Mouse (Mus musculus): ENCODE measurements around the gene Gpa33. TPM values are rescaled to one million over a fixed set of nuclear protein-coding genes. Genes with fewer than 3 reads are reported as not detected.
A peak's percentile ranks its signal among the peaks of the same experiment; 100 is the strongest.

Gene Gpa33
- total and polyA plus RNA-seq, 3 experiments = not detected

DNA sequence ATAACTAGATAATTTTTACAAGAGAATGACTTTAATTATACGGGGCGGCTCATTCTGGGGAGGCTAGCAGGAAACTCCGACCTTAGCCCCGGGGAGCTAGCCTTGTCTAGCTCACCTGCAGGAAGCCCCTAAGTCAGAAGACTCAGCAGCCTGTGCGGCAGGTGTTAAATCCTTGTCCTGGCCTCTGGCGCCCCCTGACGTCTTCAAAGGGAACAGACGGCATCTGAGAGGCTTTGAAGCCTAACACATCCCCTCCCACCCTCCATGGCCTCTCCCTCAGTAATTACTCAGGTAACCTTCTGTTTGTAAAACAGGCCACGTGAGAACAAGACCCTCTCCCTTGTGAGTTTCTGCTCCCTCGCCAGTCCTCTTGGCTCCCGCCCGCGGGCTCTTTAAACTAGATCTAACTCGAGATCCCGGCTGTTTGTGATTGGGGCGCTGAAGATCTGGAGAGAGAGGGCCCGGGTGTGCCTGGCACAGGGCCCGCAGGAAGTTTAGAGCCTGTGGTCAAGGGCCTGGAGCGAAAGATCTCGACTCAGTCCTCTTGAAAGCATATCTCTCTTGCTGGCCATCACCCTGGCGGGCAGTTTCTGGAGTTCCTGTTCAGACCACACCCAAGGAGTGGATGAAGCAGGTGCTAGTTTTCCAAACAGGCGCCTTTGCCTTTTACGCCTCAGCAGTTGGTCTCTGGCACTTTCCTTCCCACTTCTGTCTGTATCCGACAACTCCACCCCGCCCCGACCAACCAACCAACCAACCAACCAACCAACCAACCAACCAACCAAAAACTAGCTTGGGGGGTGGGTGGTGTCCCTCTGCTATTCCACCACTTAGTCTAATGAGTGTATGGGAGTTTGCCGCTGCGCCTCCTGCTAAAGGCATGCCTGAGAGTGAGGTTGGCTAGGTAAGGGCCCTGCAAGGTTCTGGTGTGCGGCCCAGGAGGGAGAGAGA lies 24.4 kb downstream of the Gpa33 start:
- peak overlapping the region; percentile 13 to 48; a peak in 3 of 4 replicates for H3K4me3 ChIP-seq (ENCODE audit: control insufficient read depth in 1 of 2, insufficient read depth in 1 of 2, low read depth in 2 of 2, low read length in 2 of 2)
- H3K27me3 ChIP-seq (ENCODE audit: control insufficient read depth in 1 of 2, insufficient read depth in 2 of 2, low read length in 2 of 2) = peaks cover 0 to 1% of the 10 kb centered on the region in 2 experiments; a peak in 2 of 4 replicates
- H3K79me2 ChIP-seq (ENCODE audit: control insufficient read depth, insufficient read depth, low read length, poor library complexity) = no peaks in the 10 kb centered on the region
- no peak overlapping the region for H3K27ac ChIP-seq (ENCODE audit: control insufficient read depth, low read depth, low read length)
- 0 out of 4 replicates have a peak, but pooled peaks cover 0 to 8% of the 10 kb centered on the region in 2 experiments for H3K4me1 ChIP-seq (ENCODE audit: control insufficient read depth in 1 of 2, insufficient read depth in 2 of 2, low read length in 2 of 2)
- DNase-seq (ENCODE audit: low read depth, low spot score) = peak; percentile 87
- no peak overlapping the region for H3K9ac ChIP-seq (ENCODE audit: control insufficient read depth, low read depth, low read length, poor library complexity, severe bottlenecking)
- H3K9me3 ChIP-seq (replicated peaks; ENCODE audit: insufficient read depth, low read length) = no peaks in the 10 kb centered on the region
- peaks cover 0 to 3% of the 10 kb centered on the region in 2 experiments; a peak in 2 of 4 replicates for H3K36me3 ChIP-seq (ENCODE audit: control insufficient read depth in 1 of 2, insufficient read depth in 2 of 2, low read length in 2 of 2)
- TF ChIP-seq CTCF (IDR thresholded peaks at IDR 0.05 in 2 of 3, conservative IDR thresholded peaks at IDR 0.05 in 1 of 3; ENCODE audit: control insufficient read depth in 1 of 3, insufficient read depth in 1 of 3, low read depth in 2 of 3, low read length in 3 of 3, poor library complexity in 1 of 3, severe bottlenecking in 1 of 3) = peak; percentile 85 to 98 (median 95)
- TF ChIP-seq JUND (IDR thresholded peaks at IDR 0.05; ENCODE audit: low read depth, low read length) = no peak
- no peak for TF ChIP-seq MAX (IDR thresholded peaks at IDR 0.05; ENCODE audit: low read length)
- TF ChIP-seq ZMIZ1 (IDR thresholded peaks at IDR 0.05; ENCODE audit: low read depth, low read length) = no peak
- no peak for TF ChIP-seq ETS1 (IDR thresholded peaks at IDR 0.05; ENCODE audit: low read depth, low read length)
- no peak for TF ChIP-seq MYB (IDR thresholded peaks at IDR 0.05; ENCODE audit: low read depth, low read length)
- TF ChIP-seq MXI1 (IDR thresholded peaks at IDR 0.05; ENCODE audit: low read depth, low read length) = peak; percentile 50
- no peak for TF ChIP-seq POLR2A (IDR thresholded peaks at IDR 0.05; ENCODE audit: control insufficient read depth in 1 of 2, insufficient read depth in 1 of 2, low read depth in 1 of 2, low read length in 2 of 2, poor library complexity in 1 of 2)
- no peak for TF ChIP-seq TAL1 (IDR thresholded peaks at IDR 0.05; ENCODE audit: low read length)
- TF ChIP-seq TBP (IDR thresholded peaks at IDR 0.05; ENCODE audit: low read depth, low read length) = no peak
- no peak for TF ChIP-seq USF2 (IDR thresholded peaks at IDR 0.05; ENCODE audit: borderline replicate concordance in 1 of 2, insufficient read depth in 1 of 2, low read depth in 1 of 2, low read length in 2 of 2)
- no peak for TF ChIP-seq CHD2 (IDR thresholded peaks at IDR 0.05; ENCODE audit: low read length)
- no peak for TF ChIP-seq MYC (IDR thresholded peaks at IDR 0.05; ENCODE audit: low read depth, low read length)
- TF ChIP-seq UBTF (IDR thresholded peaks at IDR 0.05; ENCODE audit: borderline replicate concordance, insufficient read depth, low read depth, low read length) = no peak
- TF ChIP-seq ZC3H11A (IDR thresholded peaks at IDR 0.05; ENCODE audit: low read depth, low read length) = peak; percentile 95
- TF ChIP-seq TCF12 (IDR thresholded peaks at IDR 0.05; ENCODE audit: low read depth, low read length) = no peak
- no peak for TF ChIP-seq NRF1 (IDR thresholded peaks at IDR 0.05; ENCODE audit: insufficient read depth, low read depth, low read length, poor library complexity, severe bottlenecking)
- TF ChIP-seq RAD21 (IDR thresholded peaks at IDR 0.05; ENCODE audit: low read depth, low read length) = no peak; the same call in none of the 2 replicates
- no peak for TF ChIP-seq GABPA (IDR thresholded peaks at IDR 0.05; ENCODE audit: low read depth, low read length)
- no peak for TF ChIP-seq BHLHE40 (IDR thresholded peaks at IDR 0.05; ENCODE audit: borderline replicate concordance, low read depth, low read length)
- no peak for TF ChIP-seq HCFC1 (IDR thresholded peaks at IDR 0.05; ENCODE audit: low read depth, low read length)
- peak; percentile 95 for TF ChIP-seq SMC3 (IDR thresholded peaks at IDR 0.05; ENCODE audit: low read depth, low read length)
- TF ChIP-seq KAT2A (conservative IDR thresholded peaks at IDR 0.05; ENCODE audit: low read depth, low read length) = no peak
- no peak for TF ChIP-seq MEF2A (IDR thresholded peaks at IDR 0.05; ENCODE audit: extremely low read depth, insufficient replicate concordance, low read depth, low read length, poor library complexity, severe bottlenecking)
- no peak for TF ChIP-seq ZKSCAN1 (IDR thresholded peaks at IDR 0.05; ENCODE audit: low read depth, low read length)
- TF ChIP-seq ZNF384 (IDR thresholded peaks at IDR 0.05; ENCODE audit: low read depth, low read length) = 0 out of 2 replicates have a peak, but pooled peaks have one; percentile 6
- no peak for TF ChIP-seq GATA1 (IDR thresholded peaks at IDR 0.05; ENCODE audit: low read depth, low read length)
- TF ChIP-seq SIN3A (IDR thresholded peaks at IDR 0.05; ENCODE audit: low read length) = 0 out of 2 replicates have a peak, but pooled peaks have one; percentile 42
- TF ChIP-seq ELF1 (IDR thresholded peaks at IDR 0.05; ENCODE audit: low read depth, low read length) = peak; percentile 15; the same call in 1 of the 2 replicates
- TF ChIP-seq MAFK (IDR thresholded peaks at IDR 0.05; ENCODE audit: borderline replicate concordance, low read depth, low read length) = no peak
- TF ChIP-seq NELFE (IDR thresholded peaks at IDR 0.05; ENCODE audit: low read depth, low read length) = no peak
- TF ChIP-seq POLR2AphosphoS5 (IDR thresholded peaks at IDR 0.05; ENCODE audit: borderline replicate concordance, low read depth, low read length) = no peak
- TF ChIP-seq POLR2AphosphoS2 (IDR thresholded peaks at IDR 0.05; ENCODE audit: low read length) = no peak

Data from MEL (cell line).